Mouse (Mus musculus) mouse embryonic stem cell (cell line): ENCODE data around the gene Spns2.

ENCODE experiments used
- in situ Hi-C, 2 experiments: fragments of 300-500 bp; cut with MboI; formaldehyde crosslinking; loops; 1 replicate in 1 of 2; 3 replicates in 1 of 2; pipeline ENCODE4 v1.14.3; 2019 to 2020; ENCODE audit warnings: low sequenced_read_pairs in 2 of 2, low pct_unique_long_range_greater_than_20kb in 1 of 2, mixed read lengths in 1 of 2; ENCODE audit not compliant: unreplicated experiment in 1 of 2

Spns2 gene

GRCm38 (mm10) chr11:72481313-72481712 is 8.4 kb downstream of the Spns2 start:
- in situ Hi-C loops = no loop called here

- in situ Hi-C loops = no loop called here
These were observed 10.2 kb downstream of the Spns2 start for GRCm38 (mm10) chr11:72479499-72479898.

GRCm38 (mm10) chr11:72478228-72478627 is 11.5 kb downstream of the Spns2 start:
- in situ Hi-C loops = no loop called here

- in situ Hi-C loops = no loop called here
These were observed 12.1 kb downstream of the Spns2 start for GRCm38 (mm10) chr11:72477653-72478052.

GRCm38 (mm10) chr11:72477182-72477581 is 12.5 kb downstream of the Spns2 start:
- in situ Hi-C loops = no loop called here

- in situ Hi-C loops = no loop called here
These were observed 13.6 kb downstream of the Spns2 start for GRCm38 (mm10) chr11:72476074-72476625.

- in situ Hi-C loops = no loop called here
These were observed 14.3 kb downstream of the Spns2 start for GRCm38 (mm10) chr11:72475408-72475807.

- in situ Hi-C loops = no loop called here
These were observed 14.8 kb downstream of the Spns2 start for GRCm38 (mm10) chr11:72474926-72475325.

- in situ Hi-C loops = no loop called here
These were observed 16.2 kb downstream of the Spns2 start for GRCm38 (mm10) chr11:72473540-72473939.

GRCm38 (mm10) chr11:72471381-72471780 is 18.3 kb downstream of the Spns2 start:
- in situ Hi-C loops = no loop called here

GRCm38 (mm10) chr11:72470004-72470403 is 19.7 kb downstream of the Spns2 start:
- in situ Hi-C loops = no loop called here

GRCm38 (mm10) chr11:72469217-72469616 is 20.5 kb downstream of the Spns2 start:
- in situ Hi-C loops = no loop called here

- in situ Hi-C loops = no loop called here
These were observed 21.2 kb downstream of the Spns2 start for GRCm38 (mm10) chr11:72468525-72468924.

- in situ Hi-C loops = no loop called here
These were observed 22.8 kb downstream of the Spns2 start for GRCm38 (mm10) chr11:72466694-72467507.

- in situ Hi-C loops = no loop called here
These were observed 23.6 kb downstream of the Spns2 start for GRCm38 (mm10) chr11:72465978-72466693.

GRCm38 (mm10) chr11:72464821-72465220 is 24.9 kb downstream of the Spns2 start:
- in situ Hi-C loops = no loop called here

GRCm38 (mm10) chr11:72461500-72461981 is 28.2 kb downstream of the Spns2 start:
- in situ Hi-C loops = no loop called here

GRCm38 (mm10) chr11:72458502-72458901 is 31.2 kb downstream of the Spns2 start:
- in situ Hi-C loops = loop anchor here in 1 of 2 experiments (10.0 kb wide), 1 partner anchor 86 kb away; no protein-coding TSS in a partner anchor

- in situ Hi-C loops = loop anchor here in 1 of 2 experiments (10.0 kb wide), 1 partner anchor 87 kb away; no protein-coding TSS in a partner anchor
These were observed 31.7 kb downstream of the Spns2 start for GRCm38 (mm10) chr11:72457995-72458496.
